Mouse (Mus musculus) lung, embryonic 16.5 days (tissue): ENCODE data around the gene Prrg1. TPM values are rescaled to one million over a fixed set of nuclear protein-coding genes. Genes with fewer than 3 reads are reported as not detected.
"Not testable (repeated sequence)": the region's sequence is repeated elsewhere in the genome, so short reads cannot be mapped to it uniquely, and the experiment has no call there.

Source experiments
- ATAC-seq: fragments of 200-750 bp; cut with Nextera tagmentation; 2 replicates; pipeline ENCODE4 v1.8.0; 2017; ENCODE audit warnings: low read depth, mild to moderate bottlenecking, moderate library complexity
- H3K27ac ChIP-seq: fragments of 300-500 bp; sonication (generic); 2 replicates; pipeline ENCODE4 v1.5.1; 2014; ENCODE audit warnings: mild to moderate bottlenecking, control low read depth, low read length
- H3K27me3 ChIP-seq: fragments of 300-500 bp; sonication (generic); 2 replicates; pipeline ENCODE4 v1.6.1; 2014; ENCODE audit warnings: low read depth, low read length, mixed read lengths; ENCODE audit not compliant: control insufficient read depth, insufficient read depth
- H3K36me3 ChIP-seq: fragments of 300-500 bp; sonication (generic); 2 replicates; pipeline ENCODE4 v1.6.1; 2014; ENCODE audit warnings: low read length; ENCODE audit not compliant: control insufficient read depth, insufficient read depth
- H3K4me1 ChIP-seq: fragments of 300-500 bp; sonication (generic); replicated peaks from 2 replicates; pipeline ENCODE4 v1.6.1; 2014; ENCODE audit warnings: low read length, mixed read lengths; ENCODE audit not compliant: control insufficient read depth, insufficient read depth
- H3K4me2 ChIP-seq: fragments of 300-500 bp; sonication (generic); 2 replicates; pipeline ENCODE4 v1.6.1; 2014; ENCODE audit warnings: low read depth, low read length, control low read depth
- H3K4me3 ChIP-seq: fragments of 300-500 bp; sonication (generic); 2 replicates; pipeline ENCODE4 v1.5.1; 2014; ENCODE audit warnings: mild to moderate bottlenecking, low read length, control low read depth
- H3K9ac ChIP-seq: fragments of 300-500 bp; sonication (generic); 2 replicates; pipeline ENCODE4 v1.6.1; 2014; ENCODE audit warnings: low read length, control low read depth
- H3K9me3 ChIP-seq: fragments of 300-500 bp; sonication (generic); 2 replicates; pipeline ENCODE4 v1.6.1; 2016; ENCODE audit warnings: low read length; ENCODE audit not compliant: control insufficient read depth
- WGBS: fragments of 180-500 bp; shearing (Covaris S2); extraction: QIAGEN DNeasy Blood & Tissue Kit; methylation state at CpG from one replicate; pipeline ENCODE4 v1.1.7; 2014; 5-methylcytosine and 5-hydroxymethylcytosine counted together
- polyA plus RNA-seq: library from polyadenylated mRNA; unstranded; fragments of >200 nt; fragmentation: Nextera tagmentation; extraction: Ambion mirVana; gene quantifications from 2 replicates; pipeline ENCODE4 v1.2.1, GENCODE M21; 2015

Prrg1 gene
- polyA plus RNA-seq, 1 experiment from 2014 or later = 13.2 TPM

GRCm38 (mm10) chrX:78538632-78539316 is 44.9 kb downstream of the Prrg1 start:
- ATAC-seq = no peak
- H3K9ac ChIP-seq = no peak overlapping the region
- no peaks in the 10 kb centered on the region for H3K9me3 ChIP-seq
- H3K4me3 ChIP-seq = no peak overlapping the region
- H3K27ac ChIP-seq = no peak overlapping the region
- no peak overlapping the region for H3K4me2 ChIP-seq
- 61% methylated on average over 2 of the region's 2 CpGs for WGBS
- H3K4me1 ChIP-seq = no peaks in the 10 kb centered on the region
- H3K27me3 ChIP-seq = no peaks in the 10 kb centered on the region
- H3K36me3 ChIP-seq = no peaks in the 10 kb centered on the region

DNA sequence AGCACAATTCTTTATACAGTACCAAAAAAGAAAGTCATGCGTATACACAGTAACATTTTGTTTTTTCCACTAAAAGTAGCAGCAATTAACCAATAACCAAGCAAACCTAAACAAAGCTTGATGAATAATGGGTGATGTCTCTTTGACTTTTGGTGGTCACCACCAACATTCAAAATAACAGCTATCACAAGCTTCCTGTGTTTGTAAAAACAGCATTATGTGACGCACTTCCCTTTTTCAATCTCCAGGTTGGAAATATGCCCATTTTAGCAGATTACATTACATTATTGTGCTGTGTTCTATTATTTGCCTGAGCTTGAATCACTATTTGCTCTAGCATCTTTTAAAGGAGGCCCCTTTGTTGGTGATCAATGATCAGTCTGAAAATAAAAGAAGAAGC is 65.4 kb downstream of the Prrg1 start:
- Histone ChIP-seq H3K4me1 (no peaks in the 10 kb centered on the region), H3K27ac (no peak overlapping the region), H3K4me2 (no peak overlapping the region), H3K27me3 (no peaks in the 10 kb centered on the region), H3K9me3 (no peaks in the 10 kb centered on the region), H3K9ac (no peak overlapping the region), H3K4me3 (no peak overlapping the region), H3K36me3 (no peaks in the 10 kb centered on the region)
- 69% methylated on average over 2 of the region's 2 CpGs for WGBS
- no peak for ATAC-seq

DNA sequence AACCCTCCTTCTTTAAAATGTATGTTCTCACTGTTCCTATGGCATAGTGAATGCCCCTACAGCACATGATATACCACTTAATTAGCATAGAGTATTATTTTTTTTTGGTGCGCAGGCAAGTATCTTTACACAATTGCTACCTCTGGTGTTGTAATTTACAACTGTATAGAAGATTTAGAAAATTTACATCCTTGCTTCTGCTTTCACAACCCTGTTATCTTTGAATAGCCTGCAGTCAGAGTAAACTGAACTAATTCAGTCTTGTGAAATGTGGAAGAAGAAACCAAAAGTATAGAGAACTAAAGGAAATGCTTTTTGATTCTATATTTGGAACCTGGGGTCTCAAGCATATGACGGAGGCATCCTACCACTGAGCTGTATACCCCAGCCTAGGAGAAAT is 100.7 kb downstream of the Prrg1 start:
- H3K27ac ChIP-seq = no peak overlapping the region
- 84% methylated on average over 2 of the region's 2 CpGs for WGBS
- ATAC-seq = no peak

DNA sequence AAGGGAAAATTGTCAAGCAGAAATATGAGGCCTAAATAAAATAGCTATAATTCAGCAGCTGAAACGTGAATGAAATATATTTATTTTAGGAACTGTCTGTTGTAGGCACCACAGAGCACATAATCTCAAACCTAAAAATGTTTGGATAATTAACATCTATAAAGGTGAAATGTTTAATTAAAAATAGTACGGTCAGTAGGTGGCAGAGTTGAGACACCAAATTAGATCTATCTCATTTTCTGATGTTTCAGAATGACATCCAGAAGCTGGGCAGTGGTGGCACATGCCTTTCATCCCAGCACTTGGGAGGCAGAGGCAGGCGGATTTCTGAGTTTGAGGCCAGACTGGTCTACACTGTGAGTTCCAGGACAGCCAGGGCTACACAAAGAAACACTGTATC is 104.0 kb downstream of the Prrg1 start:
- Histone ChIP-seq H3K9me3 (no peaks in the 10 kb centered on the region), H3K4me3 (no peak overlapping the region), H3K4me1 (no peaks in the 10 kb centered on the region), H3K36me3 (no peaks in the 10 kb centered on the region), H3K27me3 (no peaks in the 10 kb centered on the region), H3K4me2 (no peak overlapping the region), H3K27ac (no peak overlapping the region), H3K9ac (no peak overlapping the region)
- WGBS = 67% methylated on average over 3 of the region's 3 CpGs
- no peak for ATAC-seq

More for the DNA sequence above, 100.7 kb downstream of the Prrg1 start:
- H3K4me2 ChIP-seq = no peak overlapping the region
- no peak overlapping the region for H3K4me3 ChIP-seq
- no peaks in the 10 kb centered on the region for H3K36me3 ChIP-seq
- no peak overlapping the region for H3K9ac ChIP-seq
- H3K9me3 ChIP-seq = no peaks in the 10 kb centered on the region
- H3K27me3 ChIP-seq = no peaks in the 10 kb centered on the region
- no peaks in the 10 kb centered on the region for H3K4me1 ChIP-seq

- no peak overlapping the region for H3K9ac ChIP-seq
- WGBS = 67% methylated on average over 6 of the region's 6 CpGs
- no peaks in the 10 kb centered on the region for H3K36me3 ChIP-seq
- no peaks in the 10 kb centered on the region for H3K27me3 ChIP-seq
- H3K27ac ChIP-seq = no peak overlapping the region
- no peaks in the 10 kb centered on the region for H3K4me1 ChIP-seq
- no peak overlapping the region for H3K4me3 ChIP-seq
- no peak overlapping the region for H3K4me2 ChIP-seq
- no peak for ATAC-seq
- no peaks in the 10 kb centered on the region for H3K9me3 ChIP-seq
Measured at GRCm38 (mm10) chrX:78434357-78434756, 149.3 kb downstream of the Prrg1 start.

GRCm38 (mm10) chrX:78403346-78403745 is 180.3 kb downstream of the Prrg1 start:
- not testable (repeated sequence) for ATAC-seq, H3K27ac ChIP-seq, H3K9me3 ChIP-seq, H3K36me3 ChIP-seq, H3K9ac ChIP-seq, H3K4me1 ChIP-seq, H3K27me3 ChIP-seq, H3K4me2 ChIP-seq, H3K4me3 ChIP-seq
- WGBS = 82% methylated on average over 2 of the region's 2 CpGs

Other genes with a start within 250 kb of the Prrg1 start
- not detected in 2 replicates for gene 4930480E11Rik, start 214.3 kb downstream of the Prrg1 start, polyA plus RNA-seq
- not detected in 2 replicates for gene Fam47c, start 153.9 kb upstream of the Prrg1 start, polyA plus RNA-seq